Mouse (Mus musculus): ENCODE results near the gene Csnk1e. TPM values are rescaled to one million over a fixed set of nuclear protein-coding genes. Genes with fewer than 3 reads are reported as not detected.

The Csnk1e gene
- polyA plus RNA-seq (2015; fragmentation: Nextera tagmentation; extraction: Ambion mirVana), result 100 and 112 TPM in 2 replicates

DNA sequence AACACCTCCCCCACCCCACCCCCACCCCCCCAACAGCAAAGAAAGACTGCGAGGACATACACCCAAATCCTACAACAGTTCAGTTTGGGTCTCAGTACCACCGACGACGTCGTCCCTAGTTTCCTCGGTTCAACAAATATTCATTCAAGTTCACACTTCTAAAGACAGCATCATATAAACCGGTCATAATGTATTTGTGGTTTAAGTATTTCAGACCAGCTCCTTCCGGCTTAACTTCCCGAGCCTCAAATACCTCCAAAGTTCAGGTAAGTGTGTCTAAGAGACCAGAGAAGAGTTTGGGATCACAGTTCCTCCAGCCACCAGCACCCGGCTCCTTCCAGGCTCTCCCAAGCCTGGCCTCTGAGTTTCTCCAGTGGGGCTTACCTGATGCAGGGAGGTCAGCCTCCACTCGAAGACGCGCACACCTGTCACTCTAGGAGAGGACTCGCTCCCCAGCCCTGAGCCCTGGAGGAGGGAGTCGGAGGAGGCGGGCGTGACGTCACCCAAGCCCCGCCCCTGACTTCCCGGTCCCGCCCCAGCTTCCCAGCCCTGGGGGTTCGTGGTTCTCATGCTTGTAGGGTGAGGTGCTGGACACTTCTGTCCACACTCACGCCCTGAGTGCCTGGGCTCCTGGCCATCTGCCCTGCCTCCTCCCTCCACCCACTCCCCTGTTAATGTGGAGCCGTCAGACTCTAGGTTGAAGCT is at the start of gene Csnk1e:
Csnk1e (minus strand) TSS at position 461 of the 705 bp plus-strand sequence.
- WGBS, result 2% methylated on average over 24 of the region's 24 CpGs

DNA sequence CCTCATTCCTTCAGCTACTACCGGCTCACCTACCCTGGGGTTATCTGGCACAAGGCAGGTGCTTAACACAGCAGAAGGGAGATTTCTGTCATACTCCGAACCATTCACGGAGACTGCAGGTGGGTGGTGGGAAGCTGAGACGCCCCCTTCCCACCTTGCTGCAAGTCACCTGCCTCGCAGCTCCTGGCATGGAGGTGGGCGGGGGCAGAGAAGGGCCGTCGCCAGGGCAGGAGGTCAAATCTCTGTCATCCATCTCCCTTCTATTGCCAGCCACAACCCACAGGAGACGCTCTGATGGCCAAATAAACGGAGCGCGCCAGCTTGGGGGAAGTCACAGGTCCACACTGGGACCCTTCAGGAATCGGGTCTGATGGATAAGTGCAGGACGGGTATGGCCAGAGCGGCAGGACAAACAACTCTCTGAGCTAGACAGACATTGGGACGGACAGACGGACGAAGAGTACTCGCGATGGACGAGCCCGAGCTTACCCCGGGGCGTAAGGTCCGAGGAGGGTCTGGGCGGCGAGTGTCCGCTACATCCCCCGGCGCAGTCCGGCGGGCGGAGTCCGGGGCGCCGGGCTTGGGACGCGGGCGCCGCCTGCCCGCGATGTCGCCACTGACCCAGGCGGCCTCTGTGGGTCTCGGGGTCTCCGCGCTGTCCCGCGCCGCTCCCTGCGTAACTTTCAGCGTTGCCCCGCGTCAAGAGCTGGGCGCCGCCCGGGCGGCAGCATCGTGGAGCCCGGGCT is 49.5 kb upstream of the Csnk1e start, which contains the start of gene Kcnj4:
Kcnj4 (minus strand) TSS at position 535 of the 746 bp plus-strand sequence.
- Histone ChIP-seq H3K4me2 (peak within 1 kb of the TSS; percentile 99), H3K4me1 (peaks cover 16% of the 10 kb centered on the region), H3K4me3 (peak within 1 kb of the TSS; percentile 55), H3K27me3 (peaks cover 100% of the 10 kb centered on the region), H3K27ac (no peak within 1 kb of the TSS), H3K9ac (peak within 1 kb of the TSS; percentile 68), H3K9me3 (no peaks in the 10 kb centered on the region), H3K36me3 (no peaks in the 10 kb centered on the region)
- under 1% methylated on average over 60 of the region's 60 CpGs for WGBS
- ATAC-seq (ENCODE audit: insufficient number of reproducible peaks, insufficient read depth, low FRiP score, low TSS enrichment, low read depth), result no peak

More for the DNA sequence above, at the start of gene Csnk1e:
- H3K9ac ChIP-seq, result peak within 1 kb of the TSS; percentile 69
- H3K4me1 ChIP-seq, result peaks cover 7% of the 10 kb centered on the region; the same call in 1 of the 2 replicates
- H3K4me3 ChIP-seq, result peak within 1 kb of the TSS; percentile 44
- H3K36me3 ChIP-seq, result no peaks in the 10 kb centered on the region
- ATAC-seq (ENCODE audit: insufficient number of reproducible peaks, insufficient read depth, low FRiP score, low TSS enrichment, low read depth), result peak; percentile 73
- no peak within 1 kb of the TSS for H3K27ac ChIP-seq
- no peaks in the 10 kb centered on the region for H3K9me3 ChIP-seq
- peak within 1 kb of the TSS; percentile 81 for H3K4me2 ChIP-seq
- no peaks in the 10 kb centered on the region for H3K27me3 ChIP-seq

DNA sequence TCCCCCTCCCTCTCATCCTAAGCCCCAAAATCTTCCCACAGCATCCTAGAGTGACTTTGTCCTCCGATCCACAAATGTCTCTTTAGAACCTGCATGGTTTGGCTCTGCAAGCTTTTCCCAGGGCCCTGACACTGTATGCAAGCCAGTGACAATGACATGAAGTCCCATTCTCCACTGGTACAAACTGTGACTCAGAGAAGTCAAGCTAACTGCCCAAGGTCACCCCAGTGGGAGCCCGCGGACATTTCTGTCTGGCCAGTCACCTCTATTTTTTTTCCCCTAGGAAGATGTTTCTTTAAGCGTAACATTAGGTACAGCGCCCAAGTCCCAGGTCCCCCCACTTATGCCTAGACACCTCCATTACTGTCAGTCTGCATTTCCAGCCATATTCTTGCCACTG is 48.1 kb upstream of the Csnk1e start:
- ATAC-seq (ENCODE audit: insufficient number of reproducible peaks, insufficient read depth, low FRiP score, low TSS enrichment, low read depth), result no peak
- peaks cover 96% of the 10 kb centered on the region for H3K27me3 ChIP-seq
- H3K4me3 ChIP-seq, result no peak overlapping the region
- no peak overlapping the region for H3K27ac ChIP-seq
- no peaks in the 10 kb centered on the region for H3K9me3 ChIP-seq
- peaks cover 16% of the 10 kb centered on the region for H3K4me1 ChIP-seq
- H3K4me2 ChIP-seq, result no peak overlapping the region
- no peaks in the 10 kb centered on the region for H3K36me3 ChIP-seq
- H3K9ac ChIP-seq, result no peak overlapping the region
- WGBS, result 74% methylated on average over 5 of the region's 5 CpGs

DNA sequence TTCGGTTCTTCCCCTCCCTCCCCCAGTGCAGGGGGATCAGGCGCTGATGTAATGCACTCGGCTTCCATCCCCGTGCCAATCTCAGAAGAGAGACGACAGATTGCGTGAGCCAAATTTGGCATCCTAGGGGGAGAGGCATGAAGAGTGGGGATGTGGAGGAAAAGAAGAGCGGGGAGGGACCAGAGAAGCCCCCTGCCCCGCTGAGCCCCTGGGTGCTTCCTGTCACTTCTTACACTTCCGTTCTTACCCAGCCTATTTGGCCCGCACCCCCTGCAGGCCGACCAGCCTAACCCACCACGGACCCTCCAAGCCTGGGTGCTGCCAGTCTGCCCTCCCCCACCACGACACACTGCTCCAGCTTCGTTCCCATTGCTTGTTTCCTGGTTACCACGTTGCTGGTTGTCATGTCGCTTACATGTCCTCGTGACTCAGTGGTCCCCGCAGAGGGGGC is 47.5 kb upstream of the Csnk1e start:
- Histone ChIP-seq H3K9me3 (no peaks in the 10 kb centered on the region), H3K4me1 (peaks cover 16% of the 10 kb centered on the region), H3K9ac (no peak overlapping the region), H3K27me3 (peaks cover 96% of the 10 kb centered on the region), H3K36me3 (no peaks in the 10 kb centered on the region), H3K27ac (no peak overlapping the region), H3K4me3 (no peak overlapping the region), H3K4me2 (no peak overlapping the region)
- no peak for ATAC-seq (ENCODE audit: insufficient number of reproducible peaks, insufficient read depth, low FRiP score, low TSS enrichment, low read depth)
- 15% methylated on average over 18 of the region's 18 CpGs for WGBS

DNA sequence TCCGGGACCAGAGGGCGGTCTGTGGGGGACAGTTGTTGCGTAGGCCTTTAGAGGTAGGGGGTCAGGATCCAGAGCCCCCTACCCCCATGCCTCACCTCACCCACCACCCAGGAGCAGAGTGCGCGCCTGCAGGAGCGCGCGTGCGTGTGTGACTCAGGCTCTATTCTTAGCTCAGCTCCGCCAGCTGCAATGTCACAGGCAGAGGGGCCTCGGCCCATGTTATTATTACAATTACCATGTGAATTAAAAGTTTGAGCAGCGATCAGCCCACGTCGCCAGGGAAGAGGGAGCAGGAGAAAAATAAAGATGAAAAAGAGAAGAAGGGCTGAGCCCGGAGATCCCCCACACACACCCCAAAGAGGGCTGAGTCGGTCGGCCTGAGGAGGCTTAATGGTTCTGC is 44.7 kb upstream of the Csnk1e start:
- no peak for ATAC-seq (ENCODE audit: insufficient number of reproducible peaks, insufficient read depth, low FRiP score, low TSS enrichment, low read depth)
- H3K36me3 ChIP-seq, result no peaks in the 10 kb centered on the region
- no peak overlapping the region for H3K4me2 ChIP-seq
- H3K4me3 ChIP-seq, result no peak overlapping the region
- H3K27me3 ChIP-seq, result peaks cover 74% of the 10 kb centered on the region
- no peak overlapping the region for H3K9ac ChIP-seq
- H3K27ac ChIP-seq, result no peak overlapping the region
- 81% methylated on average over 17 of the region's 17 CpGs for WGBS
- no peaks in the 10 kb centered on the region for H3K9me3 ChIP-seq
- peaks cover 6% of the 10 kb centered on the region for H3K4me1 ChIP-seq

DNA sequence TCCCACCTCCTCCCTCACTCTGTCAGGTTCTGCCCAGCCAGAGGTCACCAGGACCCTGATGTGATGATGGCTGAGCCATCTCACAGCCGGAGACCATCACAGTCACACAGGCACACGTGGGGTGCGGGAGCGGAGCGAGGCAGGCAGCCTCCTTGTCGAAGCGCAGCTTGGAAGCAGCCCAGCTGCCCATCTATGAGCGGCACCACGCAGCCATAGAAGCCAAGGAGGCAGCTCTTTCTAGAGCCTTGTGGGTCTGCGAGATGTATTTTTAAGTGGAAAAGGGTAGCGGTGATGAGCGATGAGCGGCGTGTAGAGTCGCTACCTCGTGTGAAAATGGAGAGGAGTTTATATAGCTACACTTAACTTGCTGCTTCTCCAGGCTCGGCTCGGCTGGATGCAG is 38.2 kb upstream of the Csnk1e start:
- Histone ChIP-seq H3K4me3 (no peak overlapping the region), H3K27ac (no peak overlapping the region), H3K9ac (0 out of 2 replicates have a peak overlapping the region, but pooled peaks have one; percentile 32), H3K4me1 (no peaks in the 10 kb centered on the region), H3K27me3 (peaks cover 48% of the 10 kb centered on the region), H3K9me3 (no peaks in the 10 kb centered on the region), H3K4me2 (no peak overlapping the region), H3K36me3 (no peaks in the 10 kb centered on the region)
- ATAC-seq (ENCODE audit: insufficient number of reproducible peaks, insufficient read depth, low FRiP score, low TSS enrichment, low read depth), result no peak
- 49% methylated on average over 18 of the region's 18 CpGs for WGBS

DNA sequence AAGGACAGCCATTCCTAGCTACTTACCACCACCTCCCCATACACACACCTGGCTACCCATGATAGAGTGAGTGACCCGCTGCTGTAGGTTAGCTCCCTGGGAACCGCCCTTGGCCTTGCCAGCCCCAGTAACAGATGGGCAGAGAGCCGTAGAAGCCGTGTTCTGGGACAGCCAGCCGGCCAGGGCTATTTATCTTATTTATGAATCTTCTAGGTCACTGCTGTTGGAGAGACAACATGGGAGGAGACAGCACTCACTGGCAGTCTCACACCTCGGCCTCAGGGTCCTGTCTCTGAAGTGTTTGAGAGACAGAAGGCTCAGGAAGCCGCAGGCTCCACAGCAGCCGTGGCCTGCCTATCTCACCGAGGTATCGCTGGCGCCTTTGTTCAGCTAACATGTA is 34.1 kb upstream of the Csnk1e start:
- WGBS, result 74% methylated on average over 11 of the region's 11 CpGs
- H3K9ac ChIP-seq, result no peak overlapping the region
- no peak for ATAC-seq (ENCODE audit: insufficient number of reproducible peaks, insufficient read depth, low FRiP score, low TSS enrichment, low read depth)

DNA sequence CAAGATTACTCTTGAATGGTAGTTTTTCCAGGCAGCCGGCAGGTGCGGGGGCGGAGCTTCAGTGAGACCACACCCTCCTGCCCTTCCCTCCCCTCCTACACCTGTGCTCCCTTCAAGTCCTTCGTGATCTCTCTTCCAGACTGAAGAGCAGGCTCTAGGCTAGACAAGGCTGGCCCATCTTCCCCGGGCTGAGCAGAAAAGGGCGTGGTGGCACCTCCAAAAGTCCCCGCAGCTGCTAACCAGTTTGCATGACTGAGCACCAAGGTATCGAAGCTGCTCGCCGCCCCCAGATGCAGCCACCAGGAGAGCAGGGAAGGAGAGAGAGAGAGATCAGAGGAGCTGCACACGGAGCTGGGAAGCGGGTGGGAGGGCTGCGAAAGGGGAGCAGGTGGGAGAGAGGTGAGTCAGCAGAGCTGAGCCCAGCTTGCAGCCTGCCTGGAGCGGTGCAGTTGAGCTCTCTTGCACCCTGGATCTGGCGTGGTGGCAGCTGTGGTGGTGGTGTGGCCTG is 25.9 kb upstream of the Csnk1e start:
- H3K9ac ChIP-seq, result no peak overlapping the region
- H3K4me3 ChIP-seq, result no peak overlapping the region
- 8% methylated on average over 15 of the region's 15 CpGs for WGBS
- no peaks in the 10 kb centered on the region for H3K4me1 ChIP-seq
- H3K9me3 ChIP-seq, result no peaks in the 10 kb centered on the region
- H3K36me3 ChIP-seq, result no peaks in the 10 kb centered on the region
- no peak for ATAC-seq (ENCODE audit: insufficient number of reproducible peaks, insufficient read depth, low FRiP score, low TSS enrichment, low read depth)
- H3K27me3 ChIP-seq, result peaks cover 38% of the 10 kb centered on the region
- H3K27ac ChIP-seq, result no peak overlapping the region
- H3K4me2 ChIP-seq, result 0 out of 2 replicates have a peak overlapping the region, but pooled peaks have one; percentile 16

More for the DNA sequence above, 34.1 kb upstream of the Csnk1e start:
- no peaks in the 10 kb centered on the region for H3K36me3 ChIP-seq
- H3K27me3 ChIP-seq, result peaks cover 31% of the 10 kb centered on the region
- H3K4me1 ChIP-seq, result no peaks in the 10 kb centered on the region
- no peak overlapping the region for H3K4me2 ChIP-seq
- no peaks in the 10 kb centered on the region for H3K9me3 ChIP-seq
- H3K4me3 ChIP-seq, result no peak overlapping the region
- H3K27ac ChIP-seq, result no peak overlapping the region

DNA sequence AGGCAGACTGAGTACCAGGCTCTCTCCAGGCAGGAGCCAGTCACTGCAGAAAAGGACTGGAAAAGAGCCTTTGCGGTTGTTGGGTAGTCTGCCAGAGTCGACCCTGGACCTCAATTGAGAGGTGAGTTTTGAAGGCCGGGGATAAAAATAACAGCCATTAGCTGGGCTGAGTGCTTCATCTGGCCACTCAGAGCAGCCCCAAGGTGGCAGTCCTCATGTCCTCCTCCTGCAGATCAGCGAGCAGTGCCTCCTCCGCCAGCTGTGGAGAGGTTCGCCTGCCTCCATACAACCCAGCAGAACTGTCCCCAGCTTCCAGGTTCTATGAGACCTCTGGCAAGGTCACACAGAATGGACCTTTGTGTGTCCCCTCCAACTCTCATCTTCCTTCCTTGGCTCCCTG is 21.9 kb upstream of the Csnk1e start:
- Histone ChIP-seq H3K36me3 (no peaks in the 10 kb centered on the region), H3K9ac (no peak overlapping the region), H3K4me2 (no peak overlapping the region), H3K27ac (no peak overlapping the region), H3K4me3 (no peak overlapping the region), H3K4me1 (no peaks in the 10 kb centered on the region), H3K27me3 (peaks cover 31% of the 10 kb centered on the region), H3K9me3 (no peaks in the 10 kb centered on the region)
- 55% methylated on average over 6 of the region's 6 CpGs for WGBS
- no peak for ATAC-seq (ENCODE audit: insufficient number of reproducible peaks, insufficient read depth, low FRiP score, low TSS enrichment, low read depth)

DNA sequence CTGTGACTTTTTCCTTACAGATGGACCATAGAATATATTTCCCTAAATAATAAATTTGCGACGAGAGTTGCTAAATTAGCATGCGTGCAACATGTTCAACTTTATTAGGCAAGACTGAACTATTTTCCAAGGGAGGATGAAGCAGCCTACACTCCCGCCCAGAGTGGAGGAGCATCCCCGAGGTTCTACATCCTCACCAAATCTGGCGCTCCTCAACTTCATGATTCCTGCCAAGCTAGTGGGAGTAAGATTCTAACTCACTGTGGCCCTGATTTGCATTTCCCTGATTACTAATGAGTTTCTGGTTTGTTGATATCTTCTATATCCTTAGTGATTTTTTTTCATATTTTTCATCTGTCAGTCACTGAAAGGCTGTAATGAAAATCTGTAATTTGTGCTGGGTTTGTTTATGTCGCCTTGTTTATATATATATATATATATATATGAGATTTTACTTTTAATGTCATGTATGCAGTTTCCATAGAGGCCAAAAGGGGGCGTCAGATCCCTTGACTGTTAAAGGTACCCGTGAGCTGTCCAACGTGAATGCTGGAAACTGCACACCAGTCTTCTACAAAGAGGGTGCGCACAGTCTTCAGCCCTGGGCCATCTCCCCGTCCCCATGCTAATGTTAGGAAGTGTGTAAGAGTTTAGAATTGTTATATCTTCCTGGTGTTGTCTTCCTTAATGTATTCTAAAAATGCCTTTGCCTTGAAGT is 18.4 kb upstream of the Csnk1e start:
- no peak for ATAC-seq (ENCODE audit: insufficient number of reproducible peaks, insufficient read depth, low FRiP score, low TSS enrichment, low read depth)
- 58% methylated on average over 12 of the region's 12 CpGs for WGBS
- no peak overlapping the region for H3K4me3 ChIP-seq

DNA sequence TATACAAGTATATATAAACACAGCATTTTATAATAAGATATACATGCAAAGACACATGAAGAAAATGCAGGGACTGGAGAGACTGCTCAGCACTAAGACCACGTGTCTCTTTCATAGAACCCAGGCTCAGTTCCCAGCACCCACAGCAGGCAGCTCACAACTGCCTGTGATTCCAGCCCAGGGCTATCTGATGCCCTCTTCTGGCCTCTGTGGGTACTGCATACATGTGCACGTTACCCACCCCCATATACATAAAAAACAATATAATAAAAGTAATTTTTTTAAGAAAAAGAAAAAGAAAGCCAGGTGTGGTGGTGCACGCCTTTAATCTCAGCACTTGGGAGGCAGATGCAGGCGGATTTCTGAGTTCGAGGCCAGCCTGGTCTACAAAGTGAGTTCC is 17.7 kb upstream of the Csnk1e start:
- H3K4me3 ChIP-seq, result no peak overlapping the region
- no peaks in the 10 kb centered on the region for H3K36me3 ChIP-seq
- H3K4me1 ChIP-seq, result peaks cover 13% of the 10 kb centered on the region
- WGBS, result 85% methylated on average over 5 of the region's 5 CpGs
- no peaks in the 10 kb centered on the region for H3K9me3 ChIP-seq
- H3K27ac ChIP-seq, result no peak overlapping the region
- no peaks in the 10 kb centered on the region for H3K27me3 ChIP-seq
- no peak overlapping the region for H3K9ac ChIP-seq
- no peak for ATAC-seq (ENCODE audit: insufficient number of reproducible peaks, insufficient read depth, low FRiP score, low TSS enrichment, low read depth)
- no peak overlapping the region for H3K4me2 ChIP-seq

More for the DNA sequence above, 18.4 kb upstream of the Csnk1e start:
- no peaks in the 10 kb centered on the region for H3K36me3 ChIP-seq
- H3K27ac ChIP-seq, result no peak overlapping the region
- H3K4me2 ChIP-seq, result no peak overlapping the region
- H3K27me3 ChIP-seq, result no peaks in the 10 kb centered on the region
- peaks cover 13% of the 10 kb centered on the region for H3K4me1 ChIP-seq
- no peaks in the 10 kb centered on the region for H3K9me3 ChIP-seq
- H3K9ac ChIP-seq, result no peak overlapping the region

Measured in embryonic facial prominence, embryonic 13.5 days (tissue).